ENCODE assay signal across 24 mouse cellular contexts in the genomic region with DNA sequence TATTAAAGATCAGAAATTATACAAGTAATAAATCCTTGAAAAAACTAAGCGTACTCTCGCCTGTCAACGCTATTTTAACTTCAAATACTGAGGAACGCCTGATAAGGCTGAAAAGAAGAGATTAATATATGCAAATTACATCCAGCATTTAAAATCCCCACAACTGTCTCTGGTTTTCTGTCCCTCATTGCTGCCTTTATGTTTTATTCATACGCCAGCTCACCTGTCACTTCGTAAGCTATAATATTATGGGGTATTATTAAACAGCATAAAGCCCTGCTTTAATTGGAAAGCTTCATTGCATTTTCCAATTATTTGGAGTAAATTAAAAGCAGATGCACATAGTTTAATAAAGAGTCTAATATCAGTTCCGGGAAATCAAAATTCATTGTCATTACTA.
A peak's percentile ranks its signal among the peaks of the same experiment; 100 is the strongest.
DNase-seq lines count a peak whose midpoint lies in the region; ATAC-seq and TF ChIP-seq lines count a peak whose summit lies in the region.
"Had no signal": no experiment of that assay in that cellular context is flagged by ENCODE, and none has a peak within 500 bp of the region (broad histone marks: within the 10 kb centered on the region; RNA-seq: fewer than 3 reads in every experiment).

No protein-coding gene starts in this region.

- no peak for TF ChIP-seq POLR2A in heart, adult 2 months (IDR thresholded peaks at IDR 0.05; ENCODE audit: insufficient read depth, low read depth, low read length)

- H3K79me2 ChIP-seq in heart, adult 2 months (replicated peaks; ENCODE audit: control insufficient read depth, insufficient read depth, low read length), result no peaks in the 10 kb centered on the region

- ATAC-seq in hindbrain, embryonic 11.5 days (ENCODE audit: low FRiP score), result no peak
- ATAC-seq in hindbrain, embryonic 16.5 days, result no peak
- peak; percentile 38; the same call in 1 of the 2 replicates for ATAC-seq in forebrain, postnatal 0 days
- peak; percentile 57 for ATAC-seq in midbrain, embryonic 13.5 days
- ATAC-seq: activated CD4-positive, CD25-positive, alpha-beta regulatory T cell, adult 4 months had no signal

- no peaks in the 10 kb centered on the region for H3K9me3 ChIP-seq in hindbrain, embryonic 11.5 days (ENCODE audit: control insufficient read depth, low read length)
- H3K9me3 ChIP-seq in hindbrain, embryonic 16.5 days (ENCODE audit: control insufficient read depth, low read length), result no peaks in the 10 kb centered on the region
- H3K9me3 ChIP-seq in embryonic facial prominence, embryonic 10.5 days, result no peaks in the 10 kb centered on the region
- H3K9me3 ChIP-seq in forebrain, postnatal 0 days (ENCODE audit: low read length), result no peaks in the 10 kb centered on the region
- no peaks in the 10 kb centered on the region for H3K9me3 ChIP-seq in midbrain, embryonic 13.5 days
- H3K9me3 ChIP-seq: G1E; heart, embryonic 13.5 days; limb, embryonic 13.5 days; liver, embryonic 13.5 days; lung, embryonic 15.5 days; neural tube, embryonic 12.5 days; stomach, embryonic 15.5 days had no signal

- no peak for TF ChIP-seq EP300 in heart, adult 2 months (IDR thresholded peaks at IDR 0.05; ENCODE audit: insufficient read depth, low read depth, low read length)

- peaks cover 2% of the 10 kb centered on the region; the same call in 1 of the 2 replicates for H3K4me1 ChIP-seq in hindbrain, embryonic 11.5 days (replicated peaks; ENCODE audit: control insufficient read depth, insufficient read depth, low read length)
- H3K4me1 ChIP-seq in hindbrain, embryonic 16.5 days (ENCODE audit: control insufficient read depth, insufficient read depth, low read depth, low read length), result peaks cover 38% of the 10 kb centered on the region
- H3K4me1 ChIP-seq in embryonic facial prominence, embryonic 10.5 days, result peaks cover 50% of the 10 kb centered on the region
- peaks cover 25% of the 10 kb centered on the region for H3K4me1 ChIP-seq in forebrain, postnatal 0 days (ENCODE audit: insufficient read depth)
- peaks cover 82% of the 10 kb centered on the region for H3K4me1 ChIP-seq in midbrain, embryonic 13.5 days (replicated peaks)
- no peaks in the 10 kb centered on the region for H3K4me1 ChIP-seq in heart, adult 2 months (ENCODE audit: control insufficient read depth, insufficient read depth, low read length)
- H3K4me1 ChIP-seq: liver, embryonic 13.5 days; stomach, embryonic 15.5 days had no signal

- H3K27ac ChIP-seq in hindbrain, embryonic 11.5 days (ENCODE audit: low read depth, low read length), result peak overlapping the region; percentile 69; the same call in 1 of the 2 replicates
- no peak overlapping the region for H3K27ac ChIP-seq in hindbrain, embryonic 16.5 days (ENCODE audit: low read depth, low read length)
- 0 out of 2 replicates have a peak overlapping the region, but pooled peaks have one; percentile 67 for H3K27ac ChIP-seq in embryonic facial prominence, embryonic 10.5 days (replicated peaks)
- H3K27ac ChIP-seq in forebrain, postnatal 0 days (ENCODE audit: low read depth, low read length), result 0 out of 2 replicates have a peak overlapping the region, but pooled peaks have one; percentile 1
- peak overlapping the region; percentile 85 for H3K27ac ChIP-seq in midbrain, embryonic 13.5 days
- no peak overlapping the region for H3K27ac ChIP-seq in heart, adult 2 months
- H3K27ac ChIP-seq: heart, embryonic 13.5 days; liver, embryonic 13.5 days; lung, embryonic 15.5 days; stomach, embryonic 15.5 days had no signal

- H3K4me2 ChIP-seq in hindbrain, embryonic 11.5 days (replicated peaks; ENCODE audit: low read depth, low read length), result no peak overlapping the region
- no peak overlapping the region for H3K4me2 ChIP-seq in hindbrain, embryonic 16.5 days (ENCODE audit: low read length)
- no peak overlapping the region for H3K4me2 ChIP-seq in forebrain, postnatal 0 days (ENCODE audit: low read depth)
- H3K4me2 ChIP-seq in midbrain, embryonic 13.5 days (replicated peaks), result no peak overlapping the region
- H3K4me2 ChIP-seq: heart, embryonic 13.5 days; limb, embryonic 13.5 days; liver, embryonic 13.5 days; lung, embryonic 15.5 days; neural tube, embryonic 12.5 days; stomach, embryonic 15.5 days had no signal

- no peak for DNase-seq in hindbrain, embryonic 11.5 days (ENCODE audit: low spot score)
- DNase-seq in embryonic facial prominence, embryonic 10.5 days (ENCODE audit: low spot score), result no peak
- no peak for DNase-seq in forebrain, postnatal 0 days
- no peak for DNase-seq in adipocyte (ENCODE audit: low spot score)
- no peak for DNase-seq in heart, adult 2 months
- DNase-seq in left cerebral cortex, postnatal 4 days, result no peak
- DNase-seq: adrenal gland, postnatal 14 days; cerebellum, adult 11 months; cerebellum, postnatal 10 days; kidney, adult 8-10 months; kidney, postnatal 25 days; liver, embryonic 13.5 days; lung, postnatal 4 days; right cerebral cortex, postnatal 25 days; thymus, adult 18-20 months had no signal

- H3K36me3 ChIP-seq in hindbrain, embryonic 11.5 days (ENCODE audit: control insufficient read depth, insufficient read depth, low read length), result no peaks in the 10 kb centered on the region
- peaks cover 2% of the 10 kb centered on the region; the same call in 1 of the 2 replicates for H3K36me3 ChIP-seq in hindbrain, embryonic 16.5 days (ENCODE audit: control insufficient read depth, insufficient read depth, low read length)
- H3K36me3 ChIP-seq in embryonic facial prominence, embryonic 10.5 days (replicated peaks), result peaks cover 23% of the 10 kb centered on the region; the same call in 1 of the 2 replicates
- H3K36me3 ChIP-seq in forebrain, postnatal 0 days (ENCODE audit: insufficient read depth), result peaks cover 7% of the 10 kb centered on the region; the same call in 1 of the 2 replicates
- peaks cover 11% of the 10 kb centered on the region for H3K36me3 ChIP-seq in midbrain, embryonic 13.5 days
- no peaks in the 10 kb centered on the region for H3K36me3 ChIP-seq in heart, adult 2 months (ENCODE audit: control insufficient read depth, insufficient read depth, low read length)
- H3K36me3 ChIP-seq: lung, embryonic 15.5 days; stomach, embryonic 15.5 days had no signal

- no peak overlapping the region for H3K9ac ChIP-seq in hindbrain, embryonic 11.5 days (ENCODE audit: low read depth, low read length)
- H3K9ac ChIP-seq in hindbrain, embryonic 16.5 days (ENCODE audit: low read depth, low read length), result no peak overlapping the region
- H3K9ac ChIP-seq in forebrain, postnatal 0 days, result no peak overlapping the region
- H3K9ac ChIP-seq in midbrain, embryonic 13.5 days (replicated peaks), result no peak overlapping the region
- H3K9ac ChIP-seq in heart, adult 2 months (ENCODE audit: low read depth, low read length), result no peak overlapping the region
- H3K9ac ChIP-seq: heart, embryonic 13.5 days; limb, embryonic 13.5 days; liver, embryonic 13.5 days; lung, embryonic 15.5 days; stomach, embryonic 15.5 days had no signal

- intact Hi-C loops in heart, adult 2 months (cut with DNase I), result no loop called here
- intact Hi-C loops in left cerebral cortex, postnatal 4 days (cut with DNase I), result no loop called here

- H3K4me3 ChIP-seq in hindbrain, embryonic 11.5 days (ENCODE audit: low read depth, low read length), result no peak overlapping the region
- no peak overlapping the region for H3K4me3 ChIP-seq in hindbrain, embryonic 16.5 days (ENCODE audit: low read length)
- H3K4me3 ChIP-seq in embryonic facial prominence, embryonic 10.5 days, result no peak overlapping the region
- H3K4me3 ChIP-seq in forebrain, postnatal 0 days (ENCODE audit: low read depth, low read length), result no peak overlapping the region
- no peak overlapping the region for H3K4me3 ChIP-seq in midbrain, embryonic 13.5 days (replicated peaks)
- H3K4me3 ChIP-seq in heart, adult 2 months, result no peak overlapping the region
- H3K4me3 ChIP-seq: heart, embryonic 13.5 days; limb, embryonic 13.5 days; liver, embryonic 13.5 days; lung, embryonic 15.5 days; neural tube, embryonic 12.5 days; stomach, embryonic 15.5 days had no signal

- no peaks in the 10 kb centered on the region for H3K27me3 ChIP-seq in hindbrain, embryonic 11.5 days (ENCODE audit: control insufficient read depth, insufficient read depth, low read length)
- no peaks in the 10 kb centered on the region for H3K27me3 ChIP-seq in hindbrain, embryonic 16.5 days (replicated peaks; ENCODE audit: control insufficient read depth, insufficient read depth, low read length)
- no peaks in the 10 kb centered on the region for H3K27me3 ChIP-seq in embryonic facial prominence, embryonic 10.5 days (replicated peaks; ENCODE audit: low read depth, poor library complexity, severe bottlenecking)
- no peaks in the 10 kb centered on the region for H3K27me3 ChIP-seq in forebrain, postnatal 0 days (ENCODE audit: insufficient read depth, low read length)
- H3K27me3 ChIP-seq in midbrain, embryonic 13.5 days, result no peaks in the 10 kb centered on the region
- H3K27me3 ChIP-seq in heart, adult 2 months (ENCODE audit: control insufficient read depth, insufficient read depth, low read length), result no peaks in the 10 kb centered on the region
- H3K27me3 ChIP-seq: heart, embryonic 13.5 days; liver, embryonic 13.5 days; lung, embryonic 15.5 days; neural tube, embryonic 12.5 days; stomach, embryonic 15.5 days had no signal

- 76% methylated on average over 7 of the region's 7 CpGs for WGBS in hindbrain, embryonic 11.5 days
- 45% methylated on average over 7 of the region's 7 CpGs for whole genome bisulfite sequencing in hindbrain, embryonic 16.5 days
- 83% methylated on average over 7 of the region's 7 CpGs for WGBS in embryonic facial prominence, embryonic 10.5 days
- WGBS in forebrain, postnatal 0 days, result 28% methylated on average over 7 of the region's 7 CpGs
- 22% methylated on average over 7 of the region's 7 CpGs for WGBS in midbrain, embryonic 13.5 days
- WGBS in heart, adult 2 months, result 96% methylated on average over 7 of the region's 7 CpGs

- TF ChIP-seq CTCF in forebrain, postnatal 0 days (IDR thresholded peaks at IDR 0.05; ENCODE audit: low read depth), result no peak
- no peak for TF ChIP-seq CTCF in heart, adult 2 months (IDR thresholded peaks at IDR 0.05)

Comparison
In these comparisons a context has a peak if more than half of its experiments do, and no peak if none do; other contexts are left out.
1. H3K27ac ChIP-seq: peak in hindbrain, embryonic 11.5 days (single experiment), embryonic facial prominence, embryonic 10.5 days (single experiment), forebrain, postnatal 0 days (single experiment) and midbrain, embryonic 13.5 days (single experiment); none in hindbrain, embryonic 16.5 days (single experiment) and heart, adult 2 months (single experiment).
2. ATAC-seq: peak in forebrain, postnatal 0 days (single experiment) and midbrain, embryonic 13.5 days (single experiment); none in hindbrain, embryonic 11.5 days (single experiment) and hindbrain, embryonic 16.5 days (single experiment).